Mouse (Mus musculus): ENCODE data around the gene 4930402F06Rik.

- TF ChIP-seq CTCF (IDR thresholded peaks at IDR 0.05; ENCODE audit: low read depth) = no peak
- peak; percentile 86 for TF ChIP-seq EP300 (IDR thresholded peaks at IDR 0.05; ENCODE audit: low read depth)
Observed at GRCm38 (mm10) chr2:35327583-35327982, 69.4 kb downstream of the 4930402F06Rik start.

All from liver, embryonic 14.5 days (tissue).